In the genomic region with DNA sequence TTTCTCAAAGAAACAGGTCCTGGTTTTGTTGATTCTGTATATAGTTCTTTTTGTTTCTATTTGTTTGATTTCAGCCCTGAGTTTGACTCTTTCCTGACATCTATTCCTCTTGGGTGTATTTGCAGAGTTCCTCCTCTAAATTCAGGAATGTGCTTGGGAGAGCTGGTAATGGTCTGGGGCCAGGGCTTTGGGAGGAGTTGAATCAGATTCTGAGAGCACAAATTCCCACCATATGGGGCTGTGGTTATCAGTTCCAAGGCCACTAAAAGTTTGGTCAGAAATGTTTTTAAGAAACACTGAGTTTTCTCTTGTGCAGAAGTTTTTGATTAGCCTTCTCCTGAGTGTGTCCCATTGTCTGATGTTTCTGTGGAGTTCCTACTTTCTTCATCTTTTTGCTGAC, we compare ENCODE assay signal across 19 mouse cellular contexts. TPM values are rescaled to one million over a fixed set of nuclear protein-coding genes. Genes with fewer than 3 reads are reported as not detected.
DNase-seq lines count a peak whose midpoint lies in the region; ATAC-seq and TF ChIP-seq lines count a peak whose summit lies in the region.
"Had no signal": no experiment of that assay in that cellular context is flagged by ENCODE, and none has a peak within 500 bp of the region (broad histone marks: within the 10 kb centered on the region; RNA-seq: fewer than 3 reads in every experiment).

No protein-coding gene starts in this region.

- no peak for TF ChIP-seq CTCF in forebrain, postnatal 0 days (IDR thresholded peaks at IDR 0.05; ENCODE audit: low read depth)
- TF ChIP-seq CTCF in ES-Bruce4 (IDR thresholded peaks at IDR 0.05; ENCODE audit: low read depth, low read length), result no peak

- no peak overlapping the region for H3K9ac ChIP-seq in forebrain, postnatal 0 days
- H3K9ac ChIP-seq in liver, embryonic 11.5 days (ENCODE audit: low read depth, low read length), result no peak overlapping the region
- H3K9ac ChIP-seq in liver, embryonic 12.5 days, result no peak overlapping the region
- H3K9ac ChIP-seq in ES-Bruce4 (ENCODE audit: low read depth, poor library complexity, severe bottlenecking), result 0 out of 2 replicates have a peak overlapping the region, but pooled peaks have one; percentile 48
- no peak overlapping the region for H3K9ac ChIP-seq in embryonic facial prominence, embryonic 13.5 days
- H3K9ac ChIP-seq: heart, embryonic 12.5 days had no signal

- H3K36me3 ChIP-seq in forebrain, embryonic 10.5 days (replicated peaks), result peaks cover 27% of the 10 kb centered on the region
- no peaks in the 10 kb centered on the region for H3K36me3 ChIP-seq in forebrain, postnatal 0 days (ENCODE audit: insufficient read depth)
- no peaks in the 10 kb centered on the region for H3K36me3 ChIP-seq in liver, embryonic 11.5 days (ENCODE audit: control insufficient read depth, insufficient read depth, low read length)
- 0 out of 2 replicates have a peak, but pooled peaks cover 3% of the 10 kb centered on the region for H3K36me3 ChIP-seq in liver, embryonic 12.5 days
- H3K36me3 ChIP-seq in ES-Bruce4 (ENCODE audit: control insufficient read depth, insufficient read depth, low read length, poor library complexity, severe bottlenecking), result peaks cover 4% of the 10 kb centered on the region; the same call in 1 of the 2 replicates
- peaks cover 9% of the 10 kb centered on the region for H3K36me3 ChIP-seq in embryonic facial prominence, embryonic 13.5 days
- H3K36me3 ChIP-seq: embryonic facial prominence, embryonic 12.5 days; forebrain, embryonic 15.5 days; heart, embryonic 12.5 days; hindbrain, embryonic 15.5 days had no signal

- DNase-seq in forebrain, embryonic 10.5 days (ENCODE audit: extremely low spot score, low spot score), result no peak
- no peak for DNase-seq in forebrain, postnatal 0 days
- no peak for DNase-seq in liver, embryonic 11.5 days (ENCODE audit: low spot score)
- no peak for DNase-seq in kidney, postnatal 25 days
- DNase-seq: adrenal gland, postnatal 10 days; cerebellum, adult 18-20 months; cerebellum, postnatal 10 days; gastrocnemius, postnatal 14 days had no signal

- H3K4me1 ChIP-seq in forebrain, embryonic 10.5 days, result peaks cover 10% of the 10 kb centered on the region
- H3K4me1 ChIP-seq in forebrain, postnatal 0 days (ENCODE audit: insufficient read depth), result peaks cover 4% of the 10 kb centered on the region; the same call in 1 of the 2 replicates
- no peaks in the 10 kb centered on the region for H3K4me1 ChIP-seq in liver, embryonic 11.5 days (replicated peaks; ENCODE audit: control insufficient read depth, insufficient read depth, low read length)
- H3K4me1 ChIP-seq in liver, embryonic 12.5 days, result peaks cover 9% of the 10 kb centered on the region
- H3K4me1 ChIP-seq in ES-Bruce4 (ENCODE audit: control insufficient read depth, insufficient read depth, low read length), result no peaks in the 10 kb centered on the region
- H3K4me1 ChIP-seq in embryonic facial prominence, embryonic 13.5 days, result peaks cover 8% of the 10 kb centered on the region

- no peak for ATAC-seq in forebrain, postnatal 0 days
- ATAC-seq in liver, embryonic 11.5 days (replicated peaks; ENCODE audit: low FRiP score), result no peak
- ATAC-seq in liver, embryonic 12.5 days, result no peak
- ATAC-seq in embryonic facial prominence, embryonic 13.5 days (ENCODE audit: insufficient number of reproducible peaks, insufficient read depth, low FRiP score, low TSS enrichment, low read depth), result no peak
- ATAC-seq in frontal cortex, adult (ENCODE audit: low TSS enrichment), result no peak
- ATAC-seq: forebrain, embryonic 15.5 days; inflammation-experienced regulatory T-cells, adult 6 months; intestine, postnatal 0 days had no signal

- H3K4me3 ChIP-seq in forebrain, embryonic 10.5 days, result peak overlapping the region; percentile 6; the same call in 1 of the 2 replicates
- no peak overlapping the region for H3K4me3 ChIP-seq in forebrain, postnatal 0 days (ENCODE audit: low read depth, low read length)
- H3K4me3 ChIP-seq in liver, embryonic 11.5 days (ENCODE audit: low read depth, low read length), result no peak overlapping the region
- H3K4me3 ChIP-seq in liver, embryonic 12.5 days, result no peak overlapping the region
- no peak overlapping the region for H3K4me3 ChIP-seq in ES-Bruce4 (ENCODE audit: low read depth, low read length)
- H3K4me3 ChIP-seq in embryonic facial prominence, embryonic 13.5 days, result no peak overlapping the region

- TF ChIP-seq POLR2A in ES-Bruce4 (IDR thresholded peaks at IDR 0.05; ENCODE audit: insufficient read depth, low read length), result no peak

- H3K27me3 ChIP-seq in forebrain, embryonic 10.5 days (ENCODE audit: poor library complexity, severe bottlenecking), result no peaks in the 10 kb centered on the region
- H3K27me3 ChIP-seq in forebrain, postnatal 0 days (ENCODE audit: insufficient read depth, low read length), result no peaks in the 10 kb centered on the region
- no peaks in the 10 kb centered on the region for H3K27me3 ChIP-seq in liver, embryonic 11.5 days (replicated peaks; ENCODE audit: control insufficient read depth, insufficient read depth, low read length)
- no peaks in the 10 kb centered on the region for H3K27me3 ChIP-seq in liver, embryonic 12.5 days (replicated peaks)
- no peaks in the 10 kb centered on the region for H3K27me3 ChIP-seq in ES-Bruce4 (ENCODE audit: control insufficient read depth, insufficient read depth, low read length, poor library complexity, severe bottlenecking)
- H3K27me3 ChIP-seq in embryonic facial prominence, embryonic 13.5 days, result no peaks in the 10 kb centered on the region
- H3K27me3 ChIP-seq: CH12.LX; embryonic facial prominence, embryonic 12.5 days; forebrain, embryonic 15.5 days; heart, embryonic 12.5 days; hindbrain, embryonic 15.5 days had no signal

- H3K9me3 ChIP-seq in forebrain, embryonic 10.5 days, result 0 out of 2 replicates have a peak, but pooled peaks cover 8% of the 10 kb centered on the region
- no peaks in the 10 kb centered on the region for H3K9me3 ChIP-seq in forebrain, postnatal 0 days (ENCODE audit: low read length)
- H3K9me3 ChIP-seq in liver, embryonic 11.5 days (ENCODE audit: control insufficient read depth, low read length), result no peaks in the 10 kb centered on the region
- no peaks in the 10 kb centered on the region for H3K9me3 ChIP-seq in liver, embryonic 12.5 days (replicated peaks)
- peaks cover 13% of the 10 kb centered on the region for H3K9me3 ChIP-seq in ES-Bruce4 (replicated peaks; ENCODE audit: control insufficient read depth, insufficient read depth, low read length, poor library complexity, severe bottlenecking)
- no peaks in the 10 kb centered on the region for H3K9me3 ChIP-seq in embryonic facial prominence, embryonic 13.5 days
- H3K9me3 ChIP-seq: embryonic facial prominence, embryonic 12.5 days; forebrain, embryonic 15.5 days; heart, embryonic 12.5 days; hindbrain, embryonic 15.5 days had no signal

- no peak overlapping the region for H3K27ac ChIP-seq in forebrain, embryonic 10.5 days
- no peak overlapping the region for H3K27ac ChIP-seq in forebrain, postnatal 0 days (ENCODE audit: low read depth, low read length)
- H3K27ac ChIP-seq in liver, embryonic 11.5 days (ENCODE audit: low read depth, low read length), result no peak overlapping the region
- H3K27ac ChIP-seq in liver, embryonic 12.5 days, result no peak overlapping the region
- no peak overlapping the region for H3K27ac ChIP-seq in ES-Bruce4 (ENCODE audit: insufficient read depth, low read length)
- H3K27ac ChIP-seq in embryonic facial prominence, embryonic 13.5 days, result 0 out of 2 replicates have a peak overlapping the region, but pooled peaks have one; percentile 39
- H3K27ac ChIP-seq: embryonic facial prominence, embryonic 12.5 days; forebrain, embryonic 15.5 days; hindbrain, embryonic 15.5 days had no signal

- TF ChIP-seq EP300 in ES-Bruce4 (IDR thresholded peaks at IDR 0.05; ENCODE audit: insufficient read depth, low read depth, low read length), result no peak

- H3K4me2 ChIP-seq in forebrain, postnatal 0 days (ENCODE audit: low read depth), result no peak overlapping the region
- peak overlapping the region; percentile 14; the same call in 1 of the 2 replicates for H3K4me2 ChIP-seq in liver, embryonic 11.5 days
- H3K4me2 ChIP-seq in liver, embryonic 12.5 days, result no peak overlapping the region
- H3K4me2 ChIP-seq in embryonic facial prominence, embryonic 13.5 days, result peak overlapping the region; percentile 11; the same call in 1 of the 2 replicates

RNA-seq across cellular contexts. Expression of a gene that starts 1.7 kb away (rescaled TPM):
- polyA plus RNA-seq in forebrain, embryonic 10.5 days (2016; fragmentation: Nextera tagmentation; extraction: Ambion mirVana), result 0.68 and 0.81 TPM in 2 replicates
- total RNA-seq in forebrain, postnatal 0 days (2014; rRNA removed), result 10.7 and 13.7 TPM in 2 replicates
- 0.51 and 0.65 TPM in 2 replicates for polyA plus RNA-seq in forebrain, postnatal 0 days (2015; fragmentation: Nextera tagmentation; extraction: Ambion mirVana)
- polyA plus RNA-seq in liver, embryonic 11.5 days (2014; fragmentation: Nextera tagmentation; extraction: Ambion mirVana), result 0.30 and 0.92 TPM in 2 replicates
- 0.26 and 0.42 TPM in 2 replicates for polyA plus RNA-seq in liver, embryonic 12.5 days (2016; fragmentation: Nextera tagmentation; extraction: Ambion mirVana)
- polyA plus RNA-seq in ES-Bruce4 (2011; ENCODE audit: insufficient read depth, insufficient read length, low read depth, missing spikeins), result 35.0 and 53.8 TPM in 2 replicates
- 0.88 and 1.1 TPM in 2 replicates for polyA plus RNA-seq in embryonic facial prominence, embryonic 13.5 days (2015; fragmentation: Nextera tagmentation; extraction: Ambion mirVana)

Comparison
In these comparisons a context has a peak if more than half of its experiments do, and no peak if none do; other contexts are left out.
1. H3K4me2 ChIP-seq: peak in liver, embryonic 11.5 days (single experiment) and embryonic facial prominence, embryonic 13.5 days (single experiment); none in forebrain, postnatal 0 days (single experiment) and liver, embryonic 12.5 days (single experiment).
2. RNA of a gene that starts 1.7 kb away (polyA plus RNA-seq): 35.0 to 53.8 TPM in ES-Bruce4; 0.88 to 1.1 TPM in embryonic facial prominence, embryonic 13.5 days, 0.30 to 0.92 TPM in liver, embryonic 11.5 days, 0.68 to 0.81 TPM in forebrain, embryonic 10.5 days, 0.51 to 0.65 TPM in forebrain, postnatal 0 days and 0.26 to 0.42 TPM in liver, embryonic 12.5 days; every median in the first group is over 10 times any median in the second.